Comparison of ENCODE assay signal across 12 mouse cellular contexts in genomic region chr1:151789136-151789535, GRCm38 (mm10).
"Had no signal": no experiment of that assay in that cellular context is flagged by ENCODE, and none has a peak within 500 bp of the region (broad histone marks: within the 10 kb centered on the region; RNA-seq: fewer than 3 reads in every experiment).

No protein-coding gene starts in this region.

- DNase-seq: gastrocnemius, postnatal 14 days; gastrocnemius, postnatal 36 days; heart, adult 18-20 months; heart, postnatal 10 days; kidney, adult 11 months; kidney, adult 2 months; kidney, adult 9 months; kidney, postnatal 14 days; kidney, postnatal 36 days; layer of hippocampus, adult 9-11 months; layer of hippocampus, postnatal 36 days; left cerebral cortex, postnatal 4 days had no signal
